Mouse (Mus musculus): Measurements from ENCODE around the gene Cend1.

DNA sequence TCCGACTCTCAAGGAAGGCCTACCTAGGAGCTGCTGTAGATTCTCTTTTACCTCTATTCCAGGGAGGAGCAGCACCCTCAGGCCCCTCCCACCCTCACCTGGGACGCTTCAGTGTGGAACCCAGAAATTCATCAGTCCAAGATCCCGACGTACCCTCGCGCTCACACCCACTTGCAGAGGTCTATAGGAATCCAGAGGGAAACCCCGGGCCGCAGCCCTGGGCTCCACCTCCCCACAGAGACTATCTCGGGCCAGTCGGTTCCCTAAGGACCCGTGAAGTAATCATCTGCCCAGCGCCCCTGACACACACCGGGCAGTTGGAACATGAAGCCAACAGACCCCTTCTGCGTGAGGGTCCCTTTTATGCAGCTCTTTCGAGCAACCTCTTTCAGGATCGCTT, 16.0 kb downstream of the Cend1 start:
- TF ChIP-seq FLI1 (IDR thresholded peaks at IDR 0.05; ENCODE audit: low read length), result no peak
- no peak for TF ChIP-seq GATA1 (IDR thresholded peaks at IDR 0.05; ENCODE audit: borderline replicate concordance, low read length)

All from megakaryocyte, embryonic 14.5 days (primary cell).